Mouse (Mus musculus) hindbrain, postnatal 0 days (tissue): ENCODE results near the gene Mast4. TPM values are rescaled to one million over a fixed set of nuclear protein-coding genes. Genes with fewer than 3 reads are reported as not detected.
"Not testable (repeated sequence)": the region's sequence is repeated elsewhere in the genome, so short reads cannot be mapped to it uniquely, and the experiment has no call there.

Experiments
- ATAC-seq: fragments of 200-750 bp; cut with Nextera tagmentation; 2 replicates; pipeline ENCODE4 v1.8.0; 2017; ENCODE audit warnings: mild to moderate bottlenecking, moderate TSS enrichment, moderate library complexity
- DNase-seq: peaks from one replicate; pipeline ENCODE4 v3.0.0-alpha.2; 2015; ENCODE audit warnings: low spot score
- H3K27ac ChIP-seq: fragments of 300-500 bp; sonication (generic); 2 replicates; pipeline ENCODE4 v1.5.1; 2014; ENCODE audit warnings: mild to moderate bottlenecking
- H3K27me3 ChIP-seq: fragments of 300-500 bp; sonication (generic); 2 replicates; pipeline ENCODE4 v1.6.1; 2014; ENCODE audit warnings: low read length, mixed read lengths; ENCODE audit not compliant: insufficient read depth
- H3K36me3 ChIP-seq: fragments of 300-500 bp; sonication (generic); 2 replicates; pipeline ENCODE4 v1.6.1; 2014; ENCODE audit warnings: low read length, mixed read lengths; ENCODE audit not compliant: insufficient read depth
- H3K4me1 ChIP-seq: fragments of 300-500 bp; sonication (generic); 2 replicates; pipeline ENCODE4 v1.6.1; 2014; ENCODE audit warnings: antibody characterized with exemption, low read length, mixed read lengths; ENCODE audit not compliant: insufficient read depth
- H3K4me2 ChIP-seq: fragments of 300-500 bp; sonication (generic); 2 replicates; pipeline ENCODE4 v1.6.1; 2014; ENCODE audit warnings: low read depth, mild to moderate bottlenecking, low read length, moderate library complexity, mixed read lengths
- H3K4me3 ChIP-seq: fragments of 300-500 bp; sonication (generic); 2 replicates; pipeline ENCODE4 v1.5.1; 2014; ENCODE audit warnings: low read length
- H3K9ac ChIP-seq: fragments of 300-500 bp; sonication (generic); replicated peaks from 2 replicates; pipeline ENCODE4 v1.6.1; 2014; ENCODE audit warnings: mild to moderate bottlenecking, low read length, moderate library complexity, mixed read lengths
- H3K9me3 ChIP-seq: fragments of 300-500 bp; sonication (generic); 2 replicates; pipeline ENCODE4 v1.6.1; 2016; ENCODE audit warnings: low read length, mixed read lengths
- CTCF ChIP-seq: IDR thresholded peaks from 2 replicates; pipeline ENCODE4 v1.5.1; 2016; ENCODE audit warnings: antibody characterized with exemption, control low read depth, low read depth
- whole genome bisulfite sequencing: fragments of 180-500 bp; shearing (Covaris S2); extraction: QIAGEN DNeasy Blood & Tissue Kit; methylation state at CpG from one replicate; pipeline ENCODE4 v1.1.7; 2014; 5-methylcytosine and 5-hydroxymethylcytosine counted together
- polyA plus RNA-seq: library from polyadenylated mRNA; unstranded; fragments of >200 nt; fragmentation: Nextera tagmentation; extraction: Ambion mirVana; gene quantifications from 2 replicates; pipeline ENCODE4 v1.2.1, GENCODE M21; 2015
- total RNA-seq: library from RNA; depleted of rRNA; stranded (reverse); fragments of >200 nt; gene quantifications from 2 replicates; pipeline ENCODE4 v1.2.3, GENCODE M21; 2014; rRNA removed

The Mast4 gene
- total RNA-seq (31.7 and 58.1 TPM in 2 replicates), polyA plus RNA-seq (17.9 and 23.5 TPM in 2 replicates)

DNA sequence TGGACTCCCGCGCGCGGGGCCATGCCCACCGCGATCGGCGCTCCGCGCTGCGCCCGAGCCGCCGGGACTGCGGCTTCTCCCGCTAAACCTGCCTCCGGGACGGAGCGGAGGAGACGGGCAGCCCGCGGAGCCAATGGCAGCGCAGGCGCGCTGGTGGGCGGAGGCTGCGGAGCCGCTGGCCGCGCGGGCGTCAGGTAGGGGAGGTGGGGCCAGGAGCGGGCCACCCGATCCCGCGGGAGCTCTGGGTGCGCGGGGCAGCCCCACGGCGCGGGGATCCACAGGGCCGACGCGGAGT lies at the start of gene Mast4:
Gene Mast4 (minus strand): TSS at position 106 of the 295 bp plus-strand sequence.
- Histone ChIP-seq H3K9me3 (no peaks in the 10 kb centered on the region), H3K4me1 (peaks cover 4% of the 10 kb centered on the region), H3K36me3 (no peaks in the 10 kb centered on the region), H3K9ac (peak within 1 kb of the TSS; percentile 51), H3K27me3 (peaks cover 5% of the 10 kb centered on the region; the same call in 1 of the 2 replicates), H3K27ac (no peak within 1 kb of the TSS), H3K4me2 (peak within 1 kb of the TSS; percentile 97), H3K4me3 (peak within 1 kb of the TSS; percentile 71)
- peak; percentile 85 for DNase-seq
- peak; percentile 91 for ATAC-seq
- under 1% methylated on average over 32 of the region's 44 CpGs for WGBS
- TF ChIP-seq CTCF, result no peak

DNA sequence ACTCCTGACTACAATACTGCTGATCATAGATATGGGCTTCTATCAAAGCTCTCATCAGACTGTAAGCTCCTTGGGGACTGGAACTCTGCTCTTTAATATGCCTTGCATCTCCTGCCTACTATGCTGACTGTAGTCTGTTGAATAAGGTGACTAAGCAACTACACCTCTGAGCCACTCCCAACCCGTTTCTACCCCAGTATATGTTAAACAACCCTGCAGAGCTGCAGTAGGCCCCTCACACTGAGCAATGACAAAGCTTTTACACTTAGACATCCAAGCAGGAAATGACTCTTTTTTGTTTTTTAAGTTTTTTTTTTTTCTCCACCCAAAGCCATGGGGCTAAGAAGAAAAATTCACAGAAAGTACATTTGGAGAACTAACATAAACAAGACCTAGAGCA lies 40.2 kb upstream of the Mast4 start:
- 49% methylated on average over 1 of the region's 1 CpGs for WGBS
- no peaks in the 10 kb centered on the region for H3K9me3 ChIP-seq

GRCm38 (mm10) chr13:103369194-103369593 lies 34.9 kb upstream of the Mast4 start:
- no peak overlapping the region for H3K9ac ChIP-seq
- no peaks in the 10 kb centered on the region for H3K9me3 ChIP-seq
- no peaks in the 10 kb centered on the region for H3K27me3 ChIP-seq
- no peak overlapping the region for H3K4me2 ChIP-seq
- no peak overlapping the region for H3K4me3 ChIP-seq
- H3K4me1 ChIP-seq, result no peaks in the 10 kb centered on the region
- no peak for TF ChIP-seq CTCF
- DNase-seq (no peak), ATAC-seq (no peak)
- 75% methylated on average over 7 of the region's 7 CpGs for WGBS
- H3K36me3 ChIP-seq, result no peaks in the 10 kb centered on the region
- H3K27ac ChIP-seq, result no peak overlapping the region

More for the DNA sequence above, 40.2 kb upstream of the Mast4 start:
- H3K9ac ChIP-seq, result no peak overlapping the region
- no peak overlapping the region for H3K4me3 ChIP-seq
- no peak for TF ChIP-seq CTCF
- H3K4me2 ChIP-seq, result no peak overlapping the region
- ATAC-seq, result no peak
- DNase-seq, result no peak
- no peaks in the 10 kb centered on the region for H3K36me3 ChIP-seq
- H3K27ac ChIP-seq, result no peak overlapping the region
- H3K27me3 ChIP-seq, result no peaks in the 10 kb centered on the region
- H3K4me1 ChIP-seq, result no peaks in the 10 kb centered on the region

DNA sequence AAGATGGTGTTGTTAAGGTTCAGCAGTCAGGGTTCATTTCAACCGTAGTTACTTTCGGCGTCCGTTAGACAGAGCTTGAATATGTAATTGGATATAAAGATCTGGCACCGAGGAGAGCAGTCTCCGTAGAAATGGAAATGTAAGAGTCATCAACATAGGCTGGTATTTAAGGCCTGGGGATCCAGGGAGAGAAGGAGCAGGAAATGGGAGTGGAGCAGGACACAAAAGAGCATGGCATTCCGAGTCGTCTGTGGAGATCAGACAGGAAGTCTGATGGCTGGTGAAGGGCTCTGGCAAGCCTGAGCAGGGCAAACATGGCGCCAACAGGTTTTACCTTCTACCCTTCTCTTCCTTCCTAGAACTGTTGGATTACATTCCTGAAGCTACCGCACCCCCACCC lies 28.9 kb upstream of the Mast4 start:
- Histone ChIP-seq H3K4me2 (no peak overlapping the region), H3K9me3 (no peaks in the 10 kb centered on the region), H3K27me3 (no peaks in the 10 kb centered on the region), H3K9ac (no peak overlapping the region), H3K36me3 (no peaks in the 10 kb centered on the region), H3K27ac (no peak overlapping the region), H3K4me3 (no peak overlapping the region), H3K4me1 (no peaks in the 10 kb centered on the region)
- ATAC-seq (no peak), DNase-seq (no peak)
- TF ChIP-seq CTCF, result no peak
- 79% methylated on average over 10 of the region's 10 CpGs for WGBS

DNA sequence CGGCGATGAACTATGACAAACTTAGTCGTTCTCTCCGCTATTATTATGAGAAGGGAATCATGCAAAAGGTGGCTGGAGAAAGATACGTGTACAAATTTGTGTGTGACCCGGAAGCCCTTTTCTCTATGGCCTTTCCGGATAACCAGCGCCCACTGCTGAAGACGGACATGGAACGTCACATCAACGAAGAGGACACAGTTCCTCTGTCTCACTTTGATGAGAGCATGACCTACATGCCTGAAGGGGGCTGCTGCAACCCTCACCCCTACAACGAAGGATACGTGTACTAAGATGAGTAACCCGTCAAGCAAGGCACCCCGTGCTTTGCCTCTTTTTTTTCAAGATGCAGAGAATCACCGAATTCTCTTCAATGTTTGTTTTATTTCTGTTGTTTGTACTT lies 23.1 kb upstream of the Mast4 start:
- H3K9me3 ChIP-seq, H3K4me3 ChIP-seq, H3K27ac ChIP-seq, H3K36me3 ChIP-seq, H3K4me1 ChIP-seq, H3K9ac ChIP-seq, DNase-seq, H3K4me2 ChIP-seq, ATAC-seq, H3K27me3 ChIP-seq: not testable (repeated sequence)
- WGBS, result 94% methylated on average over 16 of the region's 16 CpGs

GRCm38 (mm10) chr13:103356909-103357308 lies 22.6 kb upstream of the Mast4 start:
- not testable (repeated sequence) for H3K27ac ChIP-seq, H3K9ac ChIP-seq, H3K36me3 ChIP-seq, H3K4me2 ChIP-seq, ATAC-seq, H3K4me3 ChIP-seq, DNase-seq, H3K27me3 ChIP-seq, H3K4me1 ChIP-seq, H3K9me3 ChIP-seq
- WGBS, result 98% methylated on average over 5 of the region's 6 CpGs

- DNase-seq, result no peak
- WGBS, result 47% methylated on average over 3 of the region's 3 CpGs
- no peak overlapping the region for H3K4me2 ChIP-seq
These were observed 20.4 kb upstream of the Mast4 start for GRCm38 (mm10) chr13:103354737-103355136.

More at GRCm38 (mm10) chr13:103354737-103355136, 20.4 kb upstream of the Mast4 start:
- no peaks in the 10 kb centered on the region for H3K36me3 ChIP-seq
- no peaks in the 10 kb centered on the region for H3K27me3 ChIP-seq
- H3K27ac ChIP-seq, result no peak overlapping the region
- ATAC-seq, result no peak
- no peaks in the 10 kb centered on the region for H3K9me3 ChIP-seq
- no peaks in the 10 kb centered on the region for H3K4me1 ChIP-seq
- H3K4me3 ChIP-seq, result no peak overlapping the region
- no peak for TF ChIP-seq CTCF
- no peak overlapping the region for H3K9ac ChIP-seq
